Mouse (Mus musculus): ENCODE data around the gene Mettl26. TPM values are rescaled to one million over a fixed set of nuclear protein-coding genes. Genes with fewer than 3 reads are reported as not detected.

Mettl26 gene
- total RNA-seq, 2 experiments from 2014 or later: 39.2 to 40.1 TPM

- DNase-seq (ENCODE audit: extremely low spot score in 1 of 2, low spot score in 1 of 2): peak in 1 of 2 experiments; percentile 64
These were observed 38.3 kb upstream of the Mettl26 start for GRCm38 (mm10) chr17:25836397-25837075.

DNA sequence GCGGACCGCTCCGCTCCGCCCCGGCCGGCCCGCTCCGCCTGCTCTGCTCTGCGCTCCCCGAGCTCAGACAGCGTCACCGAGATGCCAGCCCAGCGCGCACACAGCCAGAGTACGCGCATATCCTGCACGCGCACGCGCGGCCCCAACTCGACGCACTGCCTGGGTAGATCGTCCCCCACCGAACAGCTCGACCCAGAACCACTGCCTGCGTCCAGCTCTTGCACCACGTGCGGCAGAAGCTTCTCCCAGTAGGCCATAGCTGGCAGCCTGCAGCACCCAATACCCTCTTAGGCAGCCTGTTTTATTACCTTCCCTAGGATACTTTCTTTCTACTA is 37.8 kb upstream of the Mettl26 start, which contains the start of gene Rhbdl1:
TSS of gene Rhbdl1 (minus strand) at position 220 of the 335 bp plus-strand sequence.
- peak; percentile 73 to 77 for DNase-seq (ENCODE audit: extremely low spot score in 1 of 2, low spot score in 1 of 2)

DNA sequence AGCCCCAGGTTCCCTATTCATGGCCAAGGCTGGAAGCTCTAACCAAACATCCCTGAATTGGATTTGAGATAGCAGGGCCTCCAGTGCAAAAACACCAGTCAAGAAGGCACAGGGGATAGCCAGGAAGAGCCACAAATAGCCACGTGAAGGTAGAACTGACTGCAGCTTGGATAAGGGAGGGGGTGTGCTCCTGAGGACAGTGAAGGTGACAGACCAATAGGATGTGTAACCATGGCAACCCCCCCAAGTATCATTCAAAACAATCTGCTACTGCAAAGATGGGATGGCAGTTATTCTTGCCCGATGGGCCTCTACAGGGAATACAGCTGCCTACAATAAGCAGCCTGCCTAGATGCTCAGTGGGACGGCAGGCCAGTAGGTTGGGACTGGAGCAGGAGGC is 37.3 kb upstream of the Mettl26 start:
- DNase-seq (ENCODE audit: extremely low spot score in 1 of 2, low spot score in 1 of 2): no peak

- DNase-seq (ENCODE audit: extremely low spot score in 1 of 2, low spot score in 1 of 2): no peak
These were observed 36.0 kb upstream of the Mettl26 start for GRCm38 (mm10) chr17:25838904-25839303.

DNA sequence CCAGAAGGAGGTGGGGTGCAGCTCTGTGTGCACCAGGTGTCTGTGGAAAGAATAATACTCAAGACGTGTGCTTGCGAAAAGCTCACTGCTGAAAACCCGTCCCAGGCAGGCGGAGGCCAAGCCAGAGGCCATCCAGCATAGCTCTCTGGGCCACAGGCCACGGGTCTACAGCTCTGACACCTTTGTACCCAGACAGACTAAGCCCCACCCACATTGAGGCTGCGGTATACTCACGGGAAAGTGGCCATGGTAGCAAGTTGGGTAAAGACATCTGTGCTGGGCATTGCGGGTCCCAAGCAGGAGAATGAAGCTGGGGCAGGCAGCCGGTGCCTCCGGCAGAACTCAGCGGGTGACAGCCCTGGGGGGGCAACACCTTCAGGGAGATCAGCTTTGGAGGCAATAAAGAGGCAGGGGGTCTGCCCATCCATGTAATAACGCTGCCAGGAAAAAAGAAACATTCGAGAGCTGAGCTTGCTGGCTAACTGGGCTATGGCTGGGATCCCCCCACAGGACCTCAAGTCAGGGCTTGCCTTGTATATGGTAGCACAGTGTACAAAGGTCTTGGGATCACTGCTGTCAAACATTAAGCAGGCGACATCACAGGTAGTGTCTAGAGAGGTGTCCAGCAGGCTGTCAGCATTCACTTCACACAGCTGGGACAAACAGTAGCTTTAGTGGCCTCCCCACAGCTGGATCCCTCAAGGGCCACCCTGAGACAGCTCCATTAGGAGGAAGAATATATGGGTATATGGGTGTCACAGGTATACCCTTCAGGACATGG is 35.2 kb upstream of the Mettl26 start:
- no peak for DNase-seq (ENCODE audit: extremely low spot score in 1 of 2, low spot score in 1 of 2)

DNA sequence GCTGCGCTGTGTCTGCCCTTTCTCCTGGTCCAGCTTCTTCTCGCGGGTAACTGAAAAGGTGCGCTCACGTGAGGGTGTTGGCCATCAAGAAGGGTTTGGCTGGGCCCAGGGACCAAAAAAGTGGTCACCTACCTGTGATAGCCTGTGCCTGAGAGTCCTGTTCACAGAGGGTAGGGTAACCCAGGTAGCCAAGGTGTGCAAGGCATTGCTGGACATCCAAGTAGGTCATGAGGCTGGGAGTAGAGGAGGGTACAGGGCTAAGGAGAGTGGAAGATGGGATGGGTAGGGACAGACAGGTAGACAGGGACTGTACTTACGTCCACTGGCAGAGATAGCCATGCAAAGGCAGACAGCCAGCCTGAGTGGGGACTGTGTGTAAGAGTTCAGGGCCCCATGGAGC is 34.4 kb upstream of the Mettl26 start:
- no peak for DNase-seq (ENCODE audit: extremely low spot score in 1 of 2, low spot score in 1 of 2)

- no peak for DNase-seq (ENCODE audit: extremely low spot score in 1 of 2, low spot score in 1 of 2)
These were observed 33.6 kb upstream of the Mettl26 start, which contains the start of gene Gm20683 for GRCm38 (mm10) chr17:25841117-25841880. Gm20683 (minus strand) TSS chr17:25841763.

- DNase-seq (ENCODE audit: extremely low spot score in 1 of 2, low spot score in 1 of 2): no peak
These were observed 32.4 kb upstream of the Mettl26 start for GRCm38 (mm10) chr17:25842509-25842908.

- DNase-seq (ENCODE audit: extremely low spot score in 1 of 2, low spot score in 1 of 2): no peak
These were observed 31.8 kb upstream of the Mettl26 start for GRCm38 (mm10) chr17:25843122-25843521.

GRCm38 (mm10) chr17:25843636-25844395 is 31.1 kb upstream of the Mettl26 start:
- DNase-seq (ENCODE audit: extremely low spot score in 1 of 2, low spot score in 1 of 2): peak in 1 of 2 experiments; percentile 33

DNA sequence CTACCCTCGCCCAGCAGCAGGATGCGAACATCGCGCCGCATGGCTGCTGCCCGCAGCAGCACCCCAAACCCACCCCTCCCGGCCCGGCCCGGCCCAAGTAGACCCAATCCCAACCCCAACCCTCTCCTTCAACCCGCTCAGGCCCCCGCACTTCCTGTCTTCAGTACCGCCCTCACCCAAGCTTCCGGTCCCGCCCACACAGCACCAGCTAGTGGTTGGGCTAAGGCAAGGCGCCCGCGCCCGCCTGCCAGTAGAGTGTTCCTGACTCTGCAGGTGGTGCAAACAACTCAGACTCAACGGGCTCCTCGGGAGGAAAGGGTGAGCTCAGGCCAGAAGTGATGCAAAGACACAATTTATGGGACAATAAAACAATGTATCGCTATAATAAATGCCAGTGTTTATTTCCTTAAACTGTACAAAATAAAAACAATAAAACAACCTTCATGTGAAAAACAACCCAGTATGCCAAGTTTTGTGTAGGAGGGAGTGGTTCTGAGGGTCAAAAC is 30.4 kb upstream of the Mettl26 start, which contains the start of gene Rhot2:
TSS of gene Rhot2 (minus strand) at position 456 of the 506 bp plus-strand sequence.
- DNase-seq (ENCODE audit: extremely low spot score in 1 of 2, low spot score in 1 of 2): peak; percentile 86 to 89

DNA sequence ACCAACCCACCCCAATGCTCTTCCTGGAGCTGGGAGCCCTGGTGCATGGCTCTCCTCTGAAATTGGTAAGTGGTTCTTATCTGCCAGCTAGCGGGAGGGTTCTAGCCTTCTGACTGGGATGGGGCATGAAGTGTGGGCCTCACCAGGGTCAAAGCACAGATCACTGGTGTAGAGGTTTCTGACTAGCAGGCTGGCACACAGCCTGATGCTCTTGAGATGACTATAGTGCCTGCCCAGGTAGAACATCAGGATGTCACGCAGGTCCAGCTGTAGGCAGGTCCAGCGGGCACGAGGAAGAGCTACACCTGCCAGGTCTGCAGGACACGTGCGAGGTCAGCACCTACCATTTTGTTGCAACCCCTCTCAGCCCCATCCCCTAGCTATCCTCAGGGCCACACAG is 14.6 kb upstream of the Mettl26 start:
- no peak for DNase-seq (ENCODE audit: extremely low spot score in 1 of 2, low spot score in 1 of 2)

- DNase-seq (ENCODE audit: extremely low spot score in 1 of 2, low spot score in 1 of 2): peak; percentile 84 to 85
These were observed 13.8 kb upstream of the Mettl26 start, which contains the start of gene Wdr90 for GRCm38 (mm10) chr17:25860832-25861703. Wdr90 (minus strand) TSS chr17:25861501.

GRCm38 (mm10) chr17:25861704-25862612 is 12.9 kb upstream of the Mettl26 start:
- no peak for DNase-seq (ENCODE audit: extremely low spot score in 1 of 2, low spot score in 1 of 2)

GRCm38 (mm10) chr17:25863681-25864080 is 11.2 kb upstream of the Mettl26 start:
- no peak for DNase-seq (ENCODE audit: extremely low spot score in 1 of 2, low spot score in 1 of 2)

GRCm38 (mm10) chr17:25864311-25864710 is 10.6 kb upstream of the Mettl26 start:
- no peak for DNase-seq (ENCODE audit: extremely low spot score in 1 of 2, low spot score in 1 of 2)

DNA sequence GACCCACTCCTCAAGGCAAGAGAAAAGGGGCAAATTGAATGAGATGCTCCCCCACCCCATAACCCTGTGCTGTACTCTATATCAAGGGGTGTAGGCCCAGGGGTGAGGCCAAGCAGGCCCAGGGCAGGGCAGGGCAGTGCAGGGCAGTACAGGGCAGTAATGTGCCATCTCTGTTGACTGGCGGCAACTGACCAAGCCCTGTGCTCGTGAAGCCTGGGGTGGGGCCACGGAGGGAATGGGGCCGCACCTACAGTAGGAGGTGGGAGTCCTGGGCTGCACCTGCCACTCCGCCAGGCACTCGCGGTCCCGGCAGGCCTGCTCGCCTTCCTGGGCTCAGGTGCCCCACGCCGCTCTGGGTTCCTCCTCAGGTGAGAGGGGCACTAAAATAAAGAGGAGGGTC is 9.6 kb upstream of the Mettl26 start:
- DNase-seq (ENCODE audit: extremely low spot score in 1 of 2, low spot score in 1 of 2): no peak

DNA sequence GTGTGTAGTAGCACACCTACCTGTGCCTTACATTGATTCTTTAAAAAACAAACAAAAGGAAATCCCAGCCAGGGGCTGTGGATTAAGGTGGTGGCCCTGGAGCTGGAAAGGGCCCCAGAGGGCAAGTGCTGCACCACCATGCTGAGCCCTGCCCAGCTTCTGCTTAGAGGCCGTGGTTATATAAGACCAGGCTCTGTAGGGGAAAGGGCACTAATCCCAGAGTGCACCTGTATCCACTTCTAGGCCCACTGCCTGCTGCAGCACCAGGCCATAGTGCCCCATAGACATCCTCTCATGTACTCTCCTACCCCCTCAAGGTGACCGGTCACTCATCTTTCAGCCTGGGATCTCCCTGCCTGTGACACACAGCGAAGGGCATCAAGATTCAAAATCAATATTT is 8.7 kb upstream of the Mettl26 start:
- DNase-seq (ENCODE audit: extremely low spot score in 1 of 2, low spot score in 1 of 2): no peak

Measured in layer of hippocampus, postnatal 25 days (tissue).